Mouse (Mus musculus): ENCODE data around the gene Usp7.

Usp7 gene

GRCm38 (mm10) chr16:8715513-8716080, 76.5 kb downstream of the Usp7 start:
- DNase-seq: peak; percentile 57

- DNase-seq: no peak
These were observed 77.3 kb downstream of the Usp7 start for GRCm38 (mm10) chr16:8714851-8715250.

GRCm38 (mm10) chr16:8711998-8712397, 80.1 kb downstream of the Usp7 start:
- DNase-seq: no peak

DNA sequence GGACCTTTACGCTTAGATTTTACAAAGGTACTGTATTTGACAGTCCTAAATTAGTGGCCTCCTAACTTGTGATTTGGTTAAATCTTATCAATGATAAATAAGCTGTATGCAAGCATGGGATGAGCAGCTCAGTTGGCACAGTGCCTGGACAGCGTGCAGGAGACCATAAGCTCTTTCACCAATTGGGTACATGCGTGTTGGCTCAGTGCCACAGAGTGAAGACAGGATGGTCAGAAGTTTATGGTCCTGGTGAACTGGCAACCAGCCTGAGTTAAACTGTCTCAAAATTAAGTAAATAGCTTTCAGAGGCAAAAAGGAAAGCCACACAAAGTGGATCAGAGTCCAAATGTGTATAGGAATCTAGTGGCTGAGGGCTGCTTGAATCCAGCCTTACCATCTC, 91.5 kb downstream of the Usp7 start:
- DNase-seq: peak; percentile 87

DNA sequence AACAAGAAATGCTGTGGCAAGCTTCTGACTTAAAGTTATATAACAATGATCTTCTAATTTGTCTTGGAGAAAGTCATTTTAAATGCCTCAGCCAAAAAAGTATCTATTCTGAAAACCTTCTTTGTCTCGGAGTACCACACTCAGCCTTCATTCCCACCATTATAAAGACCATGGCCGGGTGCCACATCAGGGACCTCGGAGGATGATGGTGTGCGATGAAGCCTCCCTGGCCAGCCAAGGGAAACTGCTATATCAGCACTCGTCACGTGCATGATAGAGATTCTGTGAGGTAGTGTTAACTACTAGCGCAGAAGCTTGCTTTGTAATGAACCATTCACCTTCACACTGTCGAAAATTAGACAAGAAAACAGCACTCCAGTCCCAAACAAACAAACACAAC, 92.6 kb downstream of the Usp7 start:
- DNase-seq: no peak

GRCm38 (mm10) chr16:8691206-8691605, 100.9 kb downstream of the Usp7 start:
- DNase-seq: no peak

DNA sequence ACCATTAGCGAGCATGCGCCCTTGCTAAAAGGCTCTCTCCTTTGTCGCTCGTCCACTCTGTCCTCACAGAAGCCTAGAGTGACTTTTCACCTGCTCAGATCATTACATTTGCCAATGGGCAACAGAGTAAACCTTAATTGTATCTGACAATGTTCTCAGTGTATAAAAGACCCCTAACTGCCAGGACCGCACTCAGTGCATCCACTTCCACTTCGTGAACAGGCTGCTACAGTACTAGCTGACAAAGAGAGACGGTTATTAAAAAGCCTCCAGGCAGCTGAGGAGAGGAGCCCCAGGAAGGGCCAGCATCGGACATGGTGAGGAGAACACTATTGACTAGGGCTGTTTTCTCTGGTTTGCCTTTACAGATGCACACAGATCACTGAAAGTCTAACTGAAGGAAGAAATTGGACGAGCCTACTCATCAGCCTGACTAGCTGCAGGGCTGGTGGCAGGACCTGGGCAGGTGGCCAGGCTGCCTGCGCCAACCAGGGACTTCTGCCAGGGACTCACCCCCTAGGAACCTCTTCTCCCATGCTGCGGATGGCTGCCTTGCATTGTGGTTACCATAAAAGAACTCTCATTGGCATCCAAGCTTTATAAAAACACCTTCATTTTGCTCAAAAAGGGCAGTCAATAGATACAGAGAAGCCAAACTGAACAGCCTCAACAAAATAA, 102.0 kb downstream of the Usp7 start:
- no peak for DNase-seq

DNA sequence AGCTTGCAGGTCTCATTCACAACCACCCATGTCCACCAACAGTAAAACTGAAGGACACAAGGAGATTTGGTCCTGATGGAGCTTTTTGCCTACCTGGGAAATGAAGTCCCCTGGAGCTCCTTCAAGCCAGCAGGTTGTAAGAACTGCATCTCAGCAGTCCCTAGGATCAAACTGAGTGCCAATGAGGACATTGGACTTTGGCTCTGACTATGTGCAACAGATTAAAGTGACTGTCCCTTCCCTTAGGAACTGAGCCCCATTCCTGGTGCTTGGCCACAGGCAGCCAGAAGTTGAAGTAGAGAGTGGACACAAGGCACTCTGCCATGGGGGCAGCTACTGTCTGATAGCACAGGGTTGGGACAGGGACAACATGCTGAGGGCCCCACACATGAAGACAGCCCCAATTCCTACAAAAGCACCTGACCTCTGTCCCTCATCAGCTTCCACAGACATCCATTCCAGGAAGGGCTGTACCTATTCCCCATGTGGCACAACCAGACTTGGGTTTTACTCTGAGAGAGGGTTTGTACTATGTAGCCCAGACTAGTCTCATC, 104.5 kb downstream of the Usp7 start:
- DNase-seq: no peak

- no peak for DNase-seq
These were observed 105.1 kb downstream of the Usp7 start for GRCm38 (mm10) chr16:8686871-8687535.

GRCm38 (mm10) chr16:8686121-8686870, 105.8 kb downstream of the Usp7 start:
- peak; percentile 85 for DNase-seq

GRCm38 (mm10) chr16:8685087-8685486, 107.0 kb downstream of the Usp7 start:
- no peak for DNase-seq

GRCm38 (mm10) chr16:8680470-8680869, 111.6 kb downstream of the Usp7 start, which contains the start of gene Gm5767:
Gene Gm5767, plus strand, starts transcription at chr16:8680770.
- DNase-seq: no peak

GRCm38 (mm10) chr16:8679780-8680179, 112.3 kb downstream of the Usp7 start:
- DNase-seq: no peak

- no peak for DNase-seq
These were observed 113.4 kb downstream of the Usp7 start for GRCm38 (mm10) chr16:8678676-8679075.

GRCm38 (mm10) chr16:8678035-8678434, 114.1 kb downstream of the Usp7 start:
- peak; percentile 51 for DNase-seq

DNA sequence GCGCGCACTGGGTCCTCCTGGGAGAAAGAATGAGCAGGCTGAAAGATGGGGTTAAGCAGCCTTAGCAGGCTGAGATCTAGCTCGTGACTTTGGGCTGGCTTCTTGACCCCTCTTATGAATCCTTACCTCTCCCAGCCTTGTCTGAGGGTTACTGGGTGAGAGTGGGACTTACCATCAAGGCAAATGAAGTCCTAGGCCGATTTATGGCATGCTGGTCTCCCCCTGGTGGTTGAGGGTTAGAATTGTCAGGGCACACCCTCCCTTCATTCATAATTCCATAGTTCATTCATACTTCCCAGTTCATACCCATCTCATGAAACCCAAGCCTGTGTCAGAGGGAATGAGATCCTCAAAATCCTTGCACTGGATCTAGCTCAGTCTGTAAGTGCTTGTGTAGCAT, 115.3 kb downstream of the Usp7 start:
- peak; percentile 67 for DNase-seq

GRCm38 (mm10) chr16:8676228-8676627, 115.9 kb downstream of the Usp7 start:
- DNase-seq: no peak

DNA sequence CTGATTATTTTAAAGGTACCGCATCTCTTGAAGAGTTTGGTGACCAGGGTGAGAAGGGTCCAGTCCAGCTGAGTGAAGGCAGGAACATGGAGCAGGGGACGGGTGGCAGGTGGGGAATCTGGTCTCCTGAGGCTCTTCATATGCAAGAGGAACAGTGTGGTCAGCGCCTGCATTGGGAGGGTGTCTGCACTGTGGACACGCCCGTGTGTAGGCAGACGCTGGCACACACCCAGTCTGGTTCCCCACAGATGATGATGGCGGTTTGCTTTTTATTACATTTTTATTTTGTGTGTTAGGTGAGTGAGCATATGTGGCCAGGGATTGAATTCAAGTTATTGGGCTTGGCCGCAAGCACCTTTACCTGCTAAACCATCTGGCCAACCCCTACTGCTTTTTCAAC, 116.5 kb downstream of the Usp7 start:
- DNase-seq: no peak

DNA sequence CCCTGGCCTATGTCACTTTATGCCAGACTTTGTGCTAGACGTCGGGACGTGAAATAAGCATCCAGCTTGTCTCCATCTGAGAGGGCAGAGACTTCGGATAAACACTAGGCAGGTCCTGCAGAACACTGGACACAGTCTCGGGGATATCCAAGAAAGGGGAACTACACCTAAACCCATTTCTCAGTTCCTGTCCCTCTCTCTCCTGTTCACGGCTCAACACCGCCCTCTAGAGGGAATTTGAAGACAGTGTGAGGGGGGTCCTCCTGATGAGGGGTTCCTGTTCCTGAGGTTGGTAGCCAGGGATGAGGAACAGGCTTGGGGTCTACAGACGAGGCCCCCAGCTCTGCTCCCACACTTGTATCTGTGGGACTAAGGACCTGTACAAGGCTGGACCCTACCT, 117.9 kb downstream of the Usp7 start:
- peak; percentile 69 for DNase-seq

DNA sequence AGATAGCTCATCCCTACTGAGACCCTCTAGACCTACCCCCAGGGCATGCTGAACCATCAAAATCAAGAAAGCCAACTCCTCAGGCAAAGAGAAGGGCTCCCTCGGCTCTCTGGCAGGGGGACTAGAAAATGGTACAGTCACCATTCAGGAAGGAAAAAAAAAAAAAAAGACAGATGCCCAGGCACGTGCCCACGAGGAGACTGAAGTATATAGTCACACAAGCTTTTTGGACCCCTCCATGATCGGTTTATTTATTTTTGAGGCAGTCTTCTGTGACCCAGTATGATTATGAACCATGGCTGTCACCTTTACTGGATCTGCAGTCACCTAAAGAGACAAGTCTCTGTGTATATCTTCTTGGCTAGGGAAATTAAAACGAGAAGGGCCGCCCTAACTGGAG, 118.8 kb downstream of the Usp7 start:
- DNase-seq: no peak

- DNase-seq: no peak
These were observed 119.3 kb downstream of the Usp7 start for GRCm38 (mm10) chr16:8672811-8673210.

DNA sequence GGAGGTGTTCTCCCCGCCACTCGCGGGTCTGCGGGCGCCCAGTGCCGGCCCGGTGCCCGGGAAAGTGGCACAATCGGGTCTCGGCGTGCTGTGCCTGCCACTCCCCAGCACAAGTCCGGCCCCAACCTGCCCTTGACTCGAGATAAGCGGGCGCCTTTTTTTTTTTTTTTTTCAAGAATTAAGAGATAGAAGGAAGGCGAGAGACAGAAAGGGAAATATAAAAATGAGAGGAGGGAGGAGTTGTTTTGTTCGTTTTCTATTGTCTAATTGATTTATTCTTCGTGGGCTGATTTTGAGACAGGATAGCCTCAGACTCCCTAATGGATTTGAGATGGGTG, 119.8 kb downstream of the Usp7 start:
- no peak for DNase-seq
